Mouse (Mus musculus) WW6 (cell line): ENCODE measurements at regions not wholly inside any gene's neighbourhood (a gene's known extent, or its start where the extent isn't known, plus 50 kb on each side); places are given as distances from the start of the nearest gene placed in this dataset.

ENCODE experiments used
- DNase-seq: peaks from one replicate; pipeline ENCODE4 v3.0.0-alpha.2; 2013; ENCODE audit warnings: low read depth, low spot score

DNA sequence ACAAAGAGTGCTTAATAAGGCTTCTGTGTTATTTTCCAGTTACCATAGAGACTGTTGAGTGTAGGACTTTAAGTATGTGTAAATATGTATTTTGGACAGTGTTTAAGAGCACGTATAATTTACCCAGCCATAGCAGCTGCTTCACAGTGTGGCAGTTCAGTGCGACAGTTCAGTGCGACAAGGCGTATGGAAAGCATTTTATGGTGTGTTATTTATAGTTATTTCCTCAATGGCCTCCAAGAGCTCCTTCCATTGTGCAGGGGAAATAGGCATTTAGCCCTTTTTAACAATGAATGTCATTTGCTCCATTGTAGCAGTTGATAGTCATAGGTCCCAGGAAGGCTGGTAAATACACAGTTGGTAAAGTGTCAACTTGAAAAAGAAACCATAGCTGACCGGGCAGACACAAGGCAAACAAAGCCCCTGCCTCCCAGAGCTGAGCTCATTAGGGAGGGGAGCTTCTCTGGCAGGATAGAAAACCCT, 275.1 kb upstream of the Dynlrb2 start:
- no peak for DNase-seq

DNA sequence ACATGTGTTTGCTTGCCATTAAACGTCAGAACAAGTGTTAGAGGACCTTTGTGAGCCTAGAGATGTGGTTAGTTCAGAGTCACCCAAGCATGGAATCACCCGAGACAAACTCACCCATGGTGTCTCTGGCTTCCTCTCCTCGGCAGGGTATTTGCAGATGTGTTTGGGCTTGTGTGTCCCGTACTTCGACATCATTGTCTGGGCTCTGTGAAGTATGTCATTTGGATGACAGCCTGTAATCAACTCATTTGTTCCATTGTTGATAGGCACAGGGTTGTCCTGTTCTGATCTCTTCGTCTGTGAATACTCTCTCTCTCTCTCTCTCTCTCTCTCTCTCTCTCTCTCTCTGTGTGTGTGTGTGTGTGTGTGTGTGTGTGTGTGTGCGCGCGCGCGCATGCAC, 277.8 kb upstream of the Dynlrb2 start:
- DNase-seq = no peak

- no peak for DNase-seq
Observed at GRCm38 (mm10) chr8:116223235-116223634, 281.5 kb upstream of the Dynlrb2 start.

- DNase-seq = no peak
Observed at GRCm38 (mm10) chr8:116215909-116216308, 288.9 kb upstream of the Dynlrb2 start.

DNA sequence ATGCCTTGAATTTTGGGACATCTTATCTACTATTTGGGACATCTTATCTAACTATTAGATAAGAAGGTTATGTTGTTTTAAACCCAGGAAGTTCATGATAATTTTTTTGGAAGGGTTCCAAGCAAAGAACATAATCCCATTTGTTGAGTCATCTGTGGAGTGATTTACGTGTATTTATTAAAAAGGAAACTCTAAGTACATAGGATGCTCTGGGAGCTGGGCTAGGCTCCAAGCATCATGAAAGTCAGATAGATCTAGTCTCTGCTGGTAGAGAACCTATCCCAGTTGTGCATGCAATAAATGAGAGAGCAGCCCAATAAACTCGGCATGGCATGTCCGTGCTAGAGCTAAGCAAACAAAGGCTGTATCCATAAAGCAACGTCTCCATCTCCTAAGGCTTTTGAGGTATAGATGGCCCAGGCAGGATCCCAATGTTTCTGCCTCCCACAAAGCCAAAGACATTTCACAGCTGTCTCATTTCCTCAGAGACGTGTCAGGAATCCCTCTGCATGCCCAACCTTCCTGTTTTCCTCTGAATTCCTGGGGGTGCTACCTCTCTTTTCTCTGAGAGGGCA, 289.4 kb upstream of the Dynlrb2 start:
- no peak for DNase-seq

DNA sequence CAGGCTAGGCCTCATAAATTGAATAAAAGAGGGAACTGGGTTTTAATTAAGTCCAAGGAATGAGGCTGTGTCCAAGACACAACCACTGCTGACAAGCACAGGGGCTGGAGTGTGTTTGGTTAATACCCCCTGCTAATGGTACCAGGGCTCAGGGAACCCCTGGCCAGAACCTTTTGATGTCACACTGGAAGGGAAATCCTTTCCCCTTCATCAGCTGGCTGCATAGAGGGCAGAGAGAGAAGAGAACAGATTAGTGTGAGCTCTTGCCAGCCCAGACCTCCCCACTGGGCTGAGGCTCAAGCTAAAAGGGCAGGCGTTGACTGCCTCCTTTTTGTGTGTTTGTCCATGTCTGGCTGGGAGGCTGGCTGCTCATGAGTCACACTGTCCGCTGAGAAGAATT, 301.1 kb upstream of the Dynlrb2 start:
- no peak for DNase-seq

GRCm38 (mm10) chr8:116200459-116200999, 304.2 kb upstream of the Dynlrb2 start:
- DNase-seq = no peak

GRCm38 (mm10) chr8:116196623-116197184, 308.1 kb upstream of the Dynlrb2 start:
- no peak for DNase-seq

GRCm38 (mm10) chr8:116192096-116192495, 312.7 kb upstream of the Dynlrb2 start:
- no peak for DNase-seq

DNA sequence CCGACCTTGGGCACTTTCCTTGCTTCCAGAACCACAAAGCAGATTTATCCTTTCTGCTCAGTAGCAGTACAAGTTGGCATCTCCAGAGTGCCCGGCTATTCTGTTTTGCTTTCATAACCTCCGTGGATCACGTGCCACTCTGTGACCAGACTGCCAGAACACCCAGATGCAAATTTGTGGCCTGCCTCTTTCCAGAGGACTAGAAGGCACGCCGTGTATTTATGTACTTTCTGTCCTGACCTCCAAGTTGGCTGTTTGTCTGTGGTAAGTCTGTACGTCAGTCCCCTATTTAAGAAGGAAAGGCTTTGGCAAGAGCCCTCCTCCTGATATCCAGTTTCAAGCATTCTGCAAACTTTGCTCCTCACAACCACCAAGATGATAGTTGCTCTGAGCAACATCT, 319.6 kb upstream of the Dynlrb2 start:
- DNase-seq = no peak

GRCm38 (mm10) chr8:116184241-116184640, 320.5 kb upstream of the Dynlrb2 start:
- DNase-seq = no peak

- DNase-seq = no peak
Observed at GRCm38 (mm10) chr8:116177946-116178345, 326.8 kb upstream of the Dynlrb2 start.

DNA sequence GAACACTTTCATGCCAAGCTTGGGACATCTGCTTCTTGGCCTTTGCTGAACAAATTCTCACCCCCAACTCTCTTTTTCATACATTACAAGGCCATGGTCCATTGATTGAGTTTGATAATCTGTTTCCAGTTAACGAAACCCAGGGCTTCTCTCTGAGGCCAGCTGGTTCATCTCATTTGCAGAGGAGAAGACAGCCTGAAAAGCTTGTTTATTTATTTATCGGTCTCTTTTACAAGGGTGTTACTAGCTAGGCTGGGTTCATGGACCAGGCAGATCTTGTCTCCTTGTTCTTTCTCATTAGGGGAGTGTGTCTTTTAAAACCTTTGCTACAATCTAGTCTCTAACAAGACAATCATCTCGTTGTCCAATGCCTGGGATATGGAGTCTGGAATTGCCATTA, 329.9 kb upstream of the Dynlrb2 start:
- no peak for DNase-seq

GRCm38 (mm10) chr8:116173961-116174360, 330.8 kb upstream of the Dynlrb2 start:
- no peak for DNase-seq

DNA sequence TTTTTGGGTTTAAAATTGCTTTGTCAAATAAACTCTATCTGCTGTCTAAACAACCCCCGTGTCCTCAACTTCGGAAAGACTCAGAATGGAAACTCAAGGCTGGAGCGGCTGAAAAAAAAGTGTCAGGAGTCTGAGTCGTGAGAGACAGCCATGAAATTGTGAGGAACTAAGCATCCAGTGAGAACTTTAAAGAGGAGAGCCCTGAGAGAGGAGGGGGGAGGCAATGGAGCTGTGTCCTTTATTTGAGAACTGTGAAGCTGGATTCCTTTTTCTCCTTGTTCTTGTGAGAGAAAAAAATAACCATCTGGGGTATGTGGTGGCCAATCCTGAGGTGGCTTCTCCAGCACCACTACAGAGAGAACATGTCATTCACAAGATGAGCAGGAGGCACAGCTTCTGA, 336.9 kb upstream of the Dynlrb2 start:
- no peak for DNase-seq

GRCm38 (mm10) chr8:116164989-116165299, 339.8 kb upstream of the Dynlrb2 start:
- no peak for DNase-seq

DNA sequence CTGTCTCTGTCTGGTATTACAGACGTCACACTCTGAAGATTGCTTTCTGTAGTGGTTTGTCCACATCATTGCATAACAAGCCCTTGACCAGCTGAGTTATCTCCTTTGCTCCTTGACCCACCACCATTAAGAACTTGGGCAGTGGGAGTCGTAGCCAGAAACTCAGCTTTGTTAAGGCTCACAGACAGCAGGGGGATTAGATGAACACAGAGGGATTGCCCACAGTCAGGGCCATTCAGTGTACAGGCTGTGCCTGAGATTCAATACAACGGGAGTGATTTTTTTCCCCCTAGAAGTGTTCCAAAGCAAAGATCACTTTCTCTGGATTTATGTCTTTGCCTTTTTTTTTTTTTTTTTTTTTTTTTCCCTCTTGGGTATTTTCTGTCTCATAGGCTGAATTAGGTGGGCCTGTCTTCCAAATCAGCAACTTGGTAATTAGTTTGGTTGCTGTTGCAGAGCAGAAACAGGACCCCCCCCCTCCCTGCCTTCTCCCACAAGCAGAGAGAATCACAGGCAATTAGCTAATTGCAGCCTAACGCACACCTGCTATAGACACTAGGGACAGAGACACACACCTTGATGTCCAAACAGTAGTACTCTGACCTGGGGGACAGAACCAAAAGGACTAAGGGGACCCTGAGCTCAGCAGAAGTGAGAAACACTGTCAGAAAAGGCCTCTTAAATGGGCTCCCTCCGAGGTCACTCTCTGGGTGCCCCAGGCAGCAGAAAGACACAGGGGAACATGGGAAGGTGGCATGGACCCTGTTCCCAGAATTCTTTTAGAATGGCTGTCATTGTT, 340.4 kb upstream of the Dynlrb2 start:
- no peak for DNase-seq

DNA sequence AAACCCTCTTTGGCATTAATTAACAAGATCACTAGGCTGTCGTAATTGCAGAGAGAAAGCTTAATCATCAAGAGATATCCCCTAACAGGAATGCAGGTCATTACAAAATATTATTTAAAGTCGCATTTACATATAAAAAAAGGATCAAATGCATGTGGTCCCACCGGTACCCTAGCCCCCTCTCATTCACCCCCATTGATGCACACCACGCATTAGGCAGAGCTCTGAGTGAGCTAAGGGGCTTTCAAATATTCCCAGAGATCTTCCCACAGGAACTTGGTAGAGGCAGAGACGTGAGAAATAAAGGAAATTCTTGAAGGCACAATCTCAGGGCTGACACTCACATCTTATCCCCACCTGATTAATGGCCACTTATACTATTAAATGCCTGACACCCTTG, 343.8 kb upstream of the Dynlrb2 start:
- no peak for DNase-seq

DNA sequence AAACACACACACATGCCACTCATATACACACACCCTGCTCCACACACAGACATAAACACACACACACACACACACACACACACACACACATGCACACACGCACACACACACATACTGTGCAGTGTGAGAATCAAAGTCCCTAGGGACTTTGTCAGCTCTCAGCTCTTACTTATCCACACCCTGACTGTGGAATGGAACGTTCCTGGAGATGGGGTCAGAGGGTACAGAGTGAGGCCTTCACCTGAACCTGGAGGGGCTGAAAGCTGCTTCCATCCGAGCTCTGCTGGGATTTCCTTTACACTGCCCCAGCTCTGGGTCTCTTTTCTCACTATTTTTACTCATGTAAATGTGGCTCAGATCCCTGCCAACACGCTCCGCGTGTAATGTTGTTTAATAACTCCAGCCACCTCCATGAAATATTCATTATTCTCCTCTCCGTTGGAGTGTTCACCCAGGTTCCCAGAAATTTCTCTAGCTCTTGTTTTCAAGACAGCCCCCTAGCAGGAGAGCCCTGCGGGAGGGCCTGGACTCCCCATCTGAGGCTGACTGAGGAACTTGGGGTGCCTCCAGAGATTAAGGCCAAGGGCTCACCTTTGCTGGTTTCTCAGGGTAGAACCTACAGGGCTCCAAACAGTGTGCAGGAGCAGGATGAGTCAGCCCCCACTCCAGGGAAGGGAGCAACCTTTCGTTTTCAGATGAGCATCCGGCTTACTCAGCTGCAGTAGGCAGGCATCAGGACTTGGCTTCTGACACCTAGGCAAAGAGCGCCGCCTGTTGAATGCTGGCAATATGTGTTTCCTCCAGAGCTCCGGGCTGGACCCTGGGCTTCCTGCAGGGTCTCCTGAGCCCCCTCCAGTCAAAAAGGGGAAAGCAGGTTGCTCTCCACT, 360.8 kb upstream of the Dynlrb2 start:
- no peak for DNase-seq

DNA sequence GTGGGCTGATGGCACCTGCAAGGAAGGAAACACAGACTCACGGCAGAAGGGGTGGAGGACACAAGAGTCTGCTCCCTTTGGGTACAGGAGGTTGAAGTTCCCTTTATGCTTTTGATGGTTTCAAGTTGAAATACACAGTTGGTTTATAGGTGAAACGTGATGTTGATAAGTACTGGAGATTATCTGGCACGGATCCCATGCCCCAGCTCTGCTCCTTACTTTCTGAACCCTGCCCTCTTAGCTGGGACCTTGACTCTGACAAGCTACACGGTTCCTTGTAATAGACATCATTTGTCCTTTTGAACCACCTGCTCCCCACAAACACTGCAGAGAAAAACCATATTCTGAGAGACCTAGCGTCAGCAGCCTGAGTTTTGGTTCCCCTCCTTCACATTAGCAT, 363.4 kb upstream of the Dynlrb2 start:
- DNase-seq = no peak

- DNase-seq = no peak
Observed at GRCm38 (mm10) chr8:116139934-116140333, 364.8 kb upstream of the Dynlrb2 start.

DNA sequence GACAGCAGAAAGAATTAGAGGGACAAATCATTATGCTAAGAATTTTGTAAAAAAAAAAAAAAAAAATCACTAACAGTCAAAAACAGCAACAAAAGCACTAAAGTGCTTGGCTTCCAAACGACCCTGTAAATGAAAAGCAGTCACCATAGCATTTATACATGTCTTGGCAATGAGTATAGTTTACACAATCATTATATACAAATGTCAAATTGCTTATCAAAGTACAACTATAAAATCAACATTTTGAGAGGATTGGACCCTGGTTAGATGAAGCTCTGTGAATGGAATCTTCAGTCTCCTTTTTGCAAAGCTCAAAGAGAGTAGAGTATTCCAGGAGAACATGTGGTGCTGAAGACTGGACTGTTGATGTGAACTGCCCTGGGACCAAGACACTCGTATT, 367.0 kb upstream of the Dynlrb2 start:
- no peak for DNase-seq
